Mouse (Mus musculus): ENCODE results near the gene Sorcs3. TPM values are rescaled to one million over a fixed set of nuclear protein-coding genes. Genes with fewer than 3 reads are reported as not detected.

The Sorcs3 gene
- polyA plus RNA-seq, 1 experiment from 2014 or later: 0.18 TPM

- no peak for DNase-seq (ENCODE audit: low spot score)
Measured at GRCm38 (mm10) chr19:48703763-48704162, 497.9 kb downstream of the Sorcs3 start.

- no peak for DNase-seq (ENCODE audit: low spot score)
Measured at GRCm38 (mm10) chr19:48706267-48706923, 500.6 kb downstream of the Sorcs3 start.

- no peak for DNase-seq (ENCODE audit: low spot score)
Measured at GRCm38 (mm10) chr19:48706924-48707320, 501.1 kb downstream of the Sorcs3 start.

GRCm38 (mm10) chr19:48725851-48726419, 520.1 kb downstream of the Sorcs3 start:
- no peak for DNase-seq (ENCODE audit: low spot score)

- no peak for DNase-seq (ENCODE audit: low spot score)
Measured at GRCm38 (mm10) chr19:48727048-48727447, 521.2 kb downstream of the Sorcs3 start.

GRCm38 (mm10) chr19:48727601-48728000, 521.8 kb downstream of the Sorcs3 start:
- no peak for DNase-seq (ENCODE audit: low spot score)

- DNase-seq (ENCODE audit: low spot score): no peak
Measured at GRCm38 (mm10) chr19:48731731-48732130, 525.9 kb downstream of the Sorcs3 start.

- no peak for DNase-seq (ENCODE audit: low spot score)
Measured at GRCm38 (mm10) chr19:48734370-48734769, 528.5 kb downstream of the Sorcs3 start.

- DNase-seq (ENCODE audit: low spot score): no peak
Measured at GRCm38 (mm10) chr19:48737554-48737953, 531.7 kb downstream of the Sorcs3 start.

GRCm38 (mm10) chr19:48755156-48755555, 549.3 kb downstream of the Sorcs3 start:
- no peak for DNase-seq (ENCODE audit: low spot score)

GRCm38 (mm10) chr19:48756831-48757230, 551.0 kb downstream of the Sorcs3 start:
- DNase-seq (ENCODE audit: low spot score): no peak

GRCm38 (mm10) chr19:48766524-48766923, 560.7 kb downstream of the Sorcs3 start:
- DNase-seq (ENCODE audit: low spot score): no peak

- no peak for DNase-seq (ENCODE audit: low spot score)
Measured at GRCm38 (mm10) chr19:48771565-48771964, 565.7 kb downstream of the Sorcs3 start.

- no peak for DNase-seq (ENCODE audit: low spot score)
Measured at GRCm38 (mm10) chr19:48779095-48779765, 573.4 kb downstream of the Sorcs3 start.

- DNase-seq (ENCODE audit: low spot score): no peak
Measured at GRCm38 (mm10) chr19:48780813-48781212, 575.0 kb downstream of the Sorcs3 start.

GRCm38 (mm10) chr19:48782024-48782721, 576.3 kb downstream of the Sorcs3 start:
- DNase-seq (ENCODE audit: low spot score): no peak

GRCm38 (mm10) chr19:48787269-48787668, 581.4 kb downstream of the Sorcs3 start:
- DNase-seq (ENCODE audit: low spot score): no peak

GRCm38 (mm10) chr19:48804546-48804945, 598.7 kb downstream of the Sorcs3 start:
- DNase-seq (ENCODE audit: low spot score): no peak

- no peak for DNase-seq (ENCODE audit: low spot score)
Measured at GRCm38 (mm10) chr19:48811541-48811940, 605.7 kb downstream of the Sorcs3 start.

GRCm38 (mm10) chr19:48813823-48814222, 608.0 kb downstream of the Sorcs3 start:
- DNase-seq (ENCODE audit: low spot score): no peak

- DNase-seq (ENCODE audit: low spot score): no peak
Measured at GRCm38 (mm10) chr19:48815064-48815463, 609.2 kb downstream of the Sorcs3 start.
